Mouse (Mus musculus) C2C12 (cell line): ENCODE measurements around the gene B4galt5.

Experiments
- CEBPB ChIP-seq: IDR thresholded peaks from one replicate; pipeline ENCODE4 v1.6.1; 2011; ENCODE audit warnings: low read depth, mild to moderate bottlenecking, control low read depth, moderate library complexity
- CTCF ChIP-seq: IDR thresholded peaks from one replicate; pipeline ENCODE4 v1.5.1; 2011; ENCODE audit not compliant: control insufficient read depth, insufficient read depth, insufficient read length
- MYOD1 ChIP-seq: IDR thresholded peaks from one replicate; pipeline ENCODE4 v1.6.1; 2011; ENCODE audit warnings: low read depth; ENCODE audit not compliant: control insufficient read depth, insufficient read length
- MYOG ChIP-seq: IDR thresholded peaks from one replicate; pipeline ENCODE4 v1.6.1; 2011; ENCODE audit not compliant: control insufficient read depth, insufficient read length; ENCODE audit errors: extremely low read depth
- USF1 ChIP-seq: IDR thresholded peaks from one replicate; pipeline ENCODE4 v1.6.1; 2011; ENCODE audit warnings: low read depth, mild to moderate bottlenecking, control low read depth, moderate library complexity

DNA sequence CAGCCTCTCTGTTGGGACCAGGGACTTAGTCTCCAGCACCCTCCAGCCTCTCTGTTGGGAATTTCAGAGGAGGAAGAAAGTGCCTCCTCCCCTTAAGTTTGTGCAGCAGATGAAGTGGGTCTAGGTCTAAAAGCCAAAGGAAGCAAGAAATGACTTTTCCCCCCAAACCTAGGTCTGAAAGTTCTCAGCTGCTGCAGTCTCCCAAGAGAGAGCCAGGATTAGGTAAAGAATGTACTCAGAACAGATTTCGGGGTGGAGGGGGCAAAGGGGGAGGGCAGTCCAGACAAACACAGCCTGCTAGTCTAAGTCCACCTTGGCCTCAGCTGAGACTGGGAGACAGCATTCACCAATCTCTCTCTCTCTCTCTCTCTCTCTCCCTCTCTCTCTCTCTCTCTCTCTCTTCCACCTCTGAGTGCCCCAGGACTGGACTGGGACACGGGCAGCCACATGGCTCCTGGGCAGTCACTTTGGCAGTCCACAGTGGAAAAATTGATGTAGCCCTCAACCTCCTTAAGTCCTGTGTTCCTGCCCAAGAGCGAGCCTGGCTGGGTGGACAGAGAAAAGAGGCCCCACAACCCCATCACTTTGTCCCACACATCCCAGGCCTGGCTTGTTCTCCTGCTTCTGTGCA lies 96.8 kb downstream of the B4galt5 start:
- TF ChIP-seq CTCF = no peak
- TF ChIP-seq CEBPB = no peak
- no peak for TF ChIP-seq USF1
- no peak for TF ChIP-seq MYOD1
- TF ChIP-seq MYOG = no peak
